Mouse (Mus musculus): ENCODE results near the gene Glp1r. TPM values are rescaled to one million over a fixed set of nuclear protein-coding genes. Genes with fewer than 3 reads are reported as not detected.

The Glp1r gene
- polyA plus RNA-seq, 1 experiment from 2014 or later, result 0.07 TPM

DNA sequence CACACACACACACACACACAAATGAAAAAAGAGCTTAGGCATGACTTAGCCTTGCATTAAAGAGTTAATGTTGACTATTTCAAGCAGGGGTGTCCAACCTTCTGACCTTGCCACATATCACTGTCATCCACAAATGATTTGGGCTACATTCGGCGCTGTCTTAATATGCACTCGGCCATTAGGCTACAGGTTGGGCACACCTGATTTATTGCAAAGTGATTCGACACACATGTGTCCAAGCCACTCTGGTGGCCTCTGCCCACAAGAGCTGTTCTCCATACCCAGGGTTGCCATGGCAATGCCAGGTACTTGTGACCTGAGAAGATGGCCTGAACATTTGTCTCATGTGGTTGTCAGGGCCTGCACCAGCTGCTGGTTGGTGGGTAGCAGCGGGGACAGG is 31.2 kb downstream of the Glp1r start:
- no peaks in the 10 kb centered on the region for H3K27me3 ChIP-seq (ENCODE audit: control insufficient read depth, insufficient read depth, low read length)
- H3K9me3 ChIP-seq (ENCODE audit: control insufficient read depth, low read length), result no peaks in the 10 kb centered on the region
- H3K36me3 ChIP-seq (ENCODE audit: control insufficient read depth, insufficient read depth, low read length), result no peaks in the 10 kb centered on the region
- WGBS, result 64% methylated on average over 5 of the region's 5 CpGs
- H3K4me2 ChIP-seq (ENCODE audit: low read depth), result no peak overlapping the region
- H3K27ac ChIP-seq (ENCODE audit: low read depth, low read length), result no peak overlapping the region
- no peak overlapping the region for H3K9ac ChIP-seq (ENCODE audit: low read length)
- no peak overlapping the region for H3K4me3 ChIP-seq (ENCODE audit: low read depth, low read length)
- H3K4me1 ChIP-seq (ENCODE audit: control insufficient read depth, insufficient read depth, low read length), result no peaks in the 10 kb centered on the region
- ATAC-seq (ENCODE audit: insufficient read depth, low FRiP score, low TSS enrichment) (no peak), DNase-seq (ENCODE audit: low spot score) (no peak)

GRCm38 (mm10) chr17:30935301-30935700 is 33.7 kb downstream of the Glp1r start:
- no peak overlapping the region for H3K9ac ChIP-seq (ENCODE audit: low read length)
- DNase-seq (ENCODE audit: low spot score), result no peak
- ATAC-seq (ENCODE audit: insufficient read depth, low FRiP score, low TSS enrichment), result no peak
- 54% methylated on average over 5 of the region's 5 CpGs for WGBS
- H3K36me3 ChIP-seq (ENCODE audit: control insufficient read depth, insufficient read depth, low read length), result no peaks in the 10 kb centered on the region
- H3K4me3 ChIP-seq (ENCODE audit: low read depth, low read length), result no peak overlapping the region
- H3K27me3 ChIP-seq (ENCODE audit: control insufficient read depth, insufficient read depth, low read length), result no peaks in the 10 kb centered on the region
- H3K9me3 ChIP-seq (ENCODE audit: control insufficient read depth, low read length), result no peaks in the 10 kb centered on the region
- no peak overlapping the region for H3K27ac ChIP-seq (ENCODE audit: low read depth, low read length)
- H3K4me1 ChIP-seq (ENCODE audit: control insufficient read depth, insufficient read depth, low read length), result no peaks in the 10 kb centered on the region
- H3K4me2 ChIP-seq (ENCODE audit: low read depth), result no peak overlapping the region

DNA sequence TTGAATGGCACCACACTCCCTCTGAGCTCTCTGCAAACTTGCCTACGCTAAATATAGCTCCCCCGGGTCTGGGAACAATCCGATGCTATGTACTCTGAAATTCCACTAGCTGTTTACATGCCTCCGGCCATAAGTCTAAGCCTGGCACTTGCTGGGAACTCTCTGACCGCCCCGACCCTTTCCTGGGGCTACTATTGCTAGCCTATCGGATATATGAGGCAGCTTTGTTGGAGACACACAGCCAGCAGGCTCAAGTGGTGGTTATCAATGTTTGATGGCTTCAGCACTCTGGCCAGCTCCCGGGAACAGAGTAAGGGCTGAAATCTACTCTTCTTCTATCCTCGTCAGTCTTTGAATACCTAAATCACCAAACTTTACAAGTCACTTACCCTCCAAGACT is 36.9 kb downstream of the Glp1r start:
- no peaks in the 10 kb centered on the region for H3K27me3 ChIP-seq (ENCODE audit: control insufficient read depth, insufficient read depth, low read length)
- no peak overlapping the region for H3K4me2 ChIP-seq (ENCODE audit: low read depth)
- DNase-seq (ENCODE audit: low spot score), result peak; percentile 47
- WGBS, result 48% methylated on average over 9 of the region's 9 CpGs
- H3K4me1 ChIP-seq (ENCODE audit: control insufficient read depth, insufficient read depth, low read length), result no peaks in the 10 kb centered on the region
- no peak overlapping the region for H3K9ac ChIP-seq (ENCODE audit: low read length)
- no peaks in the 10 kb centered on the region for H3K36me3 ChIP-seq (ENCODE audit: control insufficient read depth, insufficient read depth, low read length)
- no peak for ATAC-seq (ENCODE audit: insufficient read depth, low FRiP score, low TSS enrichment)
- H3K9me3 ChIP-seq (ENCODE audit: control insufficient read depth, low read length), result no peaks in the 10 kb centered on the region
- no peak overlapping the region for H3K4me3 ChIP-seq (ENCODE audit: low read depth, low read length)
- no peak overlapping the region for H3K27ac ChIP-seq (ENCODE audit: low read depth, low read length)

DNA sequence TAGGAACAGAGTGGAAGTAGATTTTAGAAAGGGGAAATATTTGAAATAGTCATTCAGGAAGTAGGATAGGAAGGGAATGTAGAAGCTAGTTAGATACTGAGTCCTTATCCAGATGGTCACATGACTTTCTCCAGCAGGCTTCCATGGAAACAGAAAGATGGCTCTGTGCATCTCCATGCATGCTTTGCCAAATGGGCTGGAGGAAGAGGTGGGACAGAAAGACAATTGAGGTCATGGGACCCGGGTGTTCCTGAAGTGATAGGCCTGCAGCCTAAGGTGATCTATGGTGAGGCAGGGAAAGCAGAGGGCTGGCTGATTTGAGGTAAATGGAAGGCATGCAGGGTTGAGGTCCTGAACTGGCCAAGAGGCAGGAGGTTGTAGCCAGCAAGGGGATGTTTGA is 46.8 kb downstream of the Glp1r start:
- ATAC-seq (ENCODE audit: insufficient read depth, low FRiP score, low TSS enrichment) (no peak), DNase-seq (ENCODE audit: low spot score) (no peak)
- Histone ChIP-seq H3K4me3 (ENCODE audit: low read depth, low read length) (no peak overlapping the region), H3K27ac (ENCODE audit: low read depth, low read length) (no peak overlapping the region), H3K27me3 (ENCODE audit: control insufficient read depth, insufficient read depth, low read length) (no peaks in the 10 kb centered on the region), H3K9ac (ENCODE audit: low read length) (no peak overlapping the region), H3K4me1 (ENCODE audit: control insufficient read depth, insufficient read depth, low read length) (no peaks in the 10 kb centered on the region), H3K36me3 (ENCODE audit: control insufficient read depth, insufficient read depth, low read length) (no peaks in the 10 kb centered on the region), H3K4me2 (ENCODE audit: low read depth) (no peak overlapping the region), H3K9me3 (ENCODE audit: control insufficient read depth, low read length) (no peaks in the 10 kb centered on the region)
- 78% methylated on average over 1 of the region's 1 CpGs for WGBS

DNA sequence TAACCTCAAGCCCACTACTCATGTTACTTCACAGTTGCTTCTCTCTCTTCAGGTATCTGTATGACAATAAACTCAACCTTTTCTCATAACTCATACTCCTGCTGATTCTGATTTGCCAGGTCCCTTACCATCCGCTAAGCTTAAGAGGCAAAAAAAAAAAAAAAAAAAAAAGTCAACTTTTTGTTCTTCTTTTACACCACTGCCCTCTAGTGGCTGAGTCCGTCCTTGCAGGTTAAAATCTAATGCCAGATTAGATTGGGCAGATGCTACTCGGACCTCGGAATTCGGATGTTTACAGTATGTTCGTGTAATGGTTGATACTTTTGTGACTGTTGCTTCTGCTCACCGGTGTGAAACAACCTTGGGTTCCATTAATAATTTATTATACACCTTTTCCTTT is 49.2 kb downstream of the Glp1r start:
- no peaks in the 10 kb centered on the region for H3K4me1 ChIP-seq (ENCODE audit: control insufficient read depth, insufficient read depth, low read length)
- H3K9ac ChIP-seq (ENCODE audit: low read length), result no peak overlapping the region
- ATAC-seq (ENCODE audit: insufficient read depth, low FRiP score, low TSS enrichment) (no peak), DNase-seq (ENCODE audit: low spot score) (peak; percentile 66)
- no peaks in the 10 kb centered on the region for H3K27me3 ChIP-seq (ENCODE audit: control insufficient read depth, insufficient read depth, low read length)
- H3K4me2 ChIP-seq (ENCODE audit: low read depth), result no peak overlapping the region
- no peaks in the 10 kb centered on the region for H3K36me3 ChIP-seq (ENCODE audit: control insufficient read depth, insufficient read depth, low read length)
- no peak overlapping the region for H3K4me3 ChIP-seq (ENCODE audit: low read depth, low read length)
- 9% methylated on average over 7 of the region's 7 CpGs for WGBS
- H3K27ac ChIP-seq (ENCODE audit: low read depth, low read length), result no peak overlapping the region
- no peaks in the 10 kb centered on the region for H3K9me3 ChIP-seq (ENCODE audit: control insufficient read depth, low read length)

DNA sequence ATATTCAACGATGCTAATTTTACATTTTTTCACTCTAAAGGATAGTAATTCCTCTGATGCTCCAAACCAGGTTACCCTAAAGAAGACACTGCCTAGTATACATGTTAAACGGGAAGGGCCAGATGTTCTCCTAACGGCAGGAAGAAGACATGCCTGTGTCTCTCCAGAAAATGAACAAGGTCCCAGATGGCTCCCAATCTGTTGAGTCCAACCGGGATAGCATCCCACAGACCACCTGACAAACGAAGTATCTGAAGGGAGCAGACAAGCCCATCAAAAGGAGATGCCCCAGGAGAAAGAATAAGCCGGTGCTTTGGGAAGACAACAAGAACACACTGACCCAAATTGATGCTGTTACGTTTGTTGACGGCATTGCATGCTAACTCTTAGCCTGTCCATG is 50.0 kb downstream of the Glp1r start:
- Histone ChIP-seq H3K36me3 (ENCODE audit: control insufficient read depth, insufficient read depth, low read length) (no peaks in the 10 kb centered on the region), H3K9me3 (ENCODE audit: control insufficient read depth, low read length) (no peaks in the 10 kb centered on the region), H3K4me3 (ENCODE audit: low read depth, low read length) (no peak overlapping the region), H3K27ac (ENCODE audit: low read depth, low read length) (no peak overlapping the region), H3K4me2 (ENCODE audit: low read depth) (no peak overlapping the region), H3K9ac (ENCODE audit: low read length) (no peak overlapping the region), H3K4me1 (ENCODE audit: control insufficient read depth, insufficient read depth, low read length) (no peaks in the 10 kb centered on the region), H3K27me3 (ENCODE audit: control insufficient read depth, insufficient read depth, low read length) (no peaks in the 10 kb centered on the region)
- 69% methylated on average over 8 of the region's 8 CpGs for WGBS
- ATAC-seq (ENCODE audit: insufficient read depth, low FRiP score, low TSS enrichment) (no peak), DNase-seq (ENCODE audit: low spot score) (no peak)

- no peaks in the 10 kb centered on the region for H3K9me3 ChIP-seq (ENCODE audit: control insufficient read depth, low read length)
- no peaks in the 10 kb centered on the region for H3K27me3 ChIP-seq (ENCODE audit: control insufficient read depth, insufficient read depth, low read length)
- H3K4me2 ChIP-seq (ENCODE audit: low read depth), result no peak within 1 kb of the TSS
- 50% methylated on average over 10 of the region's 10 CpGs for WGBS
- H3K36me3 ChIP-seq (ENCODE audit: control insufficient read depth, insufficient read depth, low read length), result no peaks in the 10 kb centered on the region
- no peak for ATAC-seq (ENCODE audit: insufficient read depth, low FRiP score, low TSS enrichment)
- H3K27ac ChIP-seq (ENCODE audit: low read depth, low read length), result no peak within 1 kb of the TSS
- no peaks in the 10 kb centered on the region for H3K4me1 ChIP-seq (ENCODE audit: control insufficient read depth, insufficient read depth, low read length)
- DNase-seq (ENCODE audit: low spot score), result no peak
- H3K4me3 ChIP-seq (ENCODE audit: low read depth, low read length), result no peak within 1 kb of the TSS
- no peak within 1 kb of the TSS for H3K9ac ChIP-seq (ENCODE audit: low read length)
These were observed 52.7 kb downstream of the Glp1r start, which contains the start of gene Umodl1 for GRCm38 (mm10) chr17:30954340-30954739. TSS of gene Umodl1 (plus strand) at chr17:30954640.

DNA sequence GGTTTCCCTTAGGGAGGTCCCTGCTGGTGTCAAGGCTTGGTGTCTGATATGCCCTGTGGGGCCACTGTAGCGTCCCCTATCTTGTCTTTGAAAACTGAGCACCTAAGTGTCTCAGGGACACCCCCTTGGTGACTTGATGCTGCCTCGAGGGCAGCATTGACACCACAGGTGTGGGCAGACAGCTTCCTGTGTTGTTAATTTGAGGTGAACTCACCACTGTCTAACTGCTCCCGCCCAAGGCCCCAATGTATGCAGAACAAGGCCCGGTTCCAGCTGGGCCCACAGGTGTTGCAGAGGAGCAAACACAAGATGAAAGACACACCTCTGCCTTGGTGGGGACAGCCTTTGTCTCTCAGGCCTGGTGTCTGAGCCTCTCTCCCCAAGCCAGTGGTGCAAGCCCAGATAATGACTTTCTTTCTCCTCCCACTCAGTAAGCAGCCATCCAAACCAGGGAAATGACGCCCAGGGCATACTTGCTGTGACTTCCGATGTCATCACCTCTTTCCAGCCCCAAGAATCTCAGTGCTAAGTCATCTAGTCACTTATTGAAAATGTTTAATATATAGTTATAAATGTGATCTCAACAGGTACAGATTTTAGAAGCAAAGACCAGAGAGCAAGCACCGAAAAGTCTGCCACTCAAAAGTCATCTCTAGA is 60.4 kb downstream of the Glp1r start:
- Histone ChIP-seq H3K27me3 (ENCODE audit: control insufficient read depth, insufficient read depth, low read length) (no peaks in the 10 kb centered on the region), H3K9ac (ENCODE audit: low read length) (no peak overlapping the region), H3K4me3 (ENCODE audit: low read depth, low read length) (no peak overlapping the region), H3K27ac (ENCODE audit: low read depth, low read length) (no peak overlapping the region), H3K4me2 (ENCODE audit: low read depth) (no peak overlapping the region), H3K36me3 (ENCODE audit: control insufficient read depth, insufficient read depth, low read length) (no peaks in the 10 kb centered on the region), H3K9me3 (ENCODE audit: control insufficient read depth, low read length) (no peaks in the 10 kb centered on the region), H3K4me1 (ENCODE audit: control insufficient read depth, insufficient read depth, low read length) (no peaks in the 10 kb centered on the region)
- 65% methylated on average over 7 of the region's 7 CpGs for WGBS
- DNase-seq (ENCODE audit: low spot score) (no peak), ATAC-seq (ENCODE audit: insufficient read depth, low FRiP score, low TSS enrichment) (no peak)

GRCm38 (mm10) chr17:30962880-30963279 is 61.3 kb downstream of the Glp1r start:
- Histone ChIP-seq H3K27me3 (ENCODE audit: control insufficient read depth, insufficient read depth, low read length) (no peaks in the 10 kb centered on the region), H3K4me2 (ENCODE audit: low read depth) (no peak overlapping the region), H3K4me3 (ENCODE audit: low read depth, low read length) (no peak overlapping the region), H3K36me3 (ENCODE audit: control insufficient read depth, insufficient read depth, low read length) (no peaks in the 10 kb centered on the region), H3K4me1 (ENCODE audit: control insufficient read depth, insufficient read depth, low read length) (no peaks in the 10 kb centered on the region), H3K27ac (ENCODE audit: low read depth, low read length) (no peak overlapping the region), H3K9me3 (ENCODE audit: control insufficient read depth, low read length) (no peaks in the 10 kb centered on the region), H3K9ac (ENCODE audit: low read length) (no peak overlapping the region)
- DNase-seq (ENCODE audit: low spot score) (no peak), ATAC-seq (ENCODE audit: insufficient read depth, low FRiP score, low TSS enrichment) (no peak)
- 35% methylated on average over 2 of the region's 2 CpGs for WGBS

Data from neural tube, embryonic 11.5 days (tissue).